Mouse (Mus musculus) lung, postnatal 14 days (tissue): ENCODE measurements around the gene Mlh1.

ENCODE experiments used
- DNase-seq: peaks from one replicate; pipeline ENCODE4 v3.0.0; 2021

Mlh1 gene

GRCm38 (mm10) chr9:111271434-111272160 lies at the start of gene Mlh1, which contains the start of gene Epm2aip1:
Gene Mlh1, minus strand, starts transcription at chr9:111271791.
Gene Epm2aip1, plus strand, starts transcription at chr9:111271929.
- DNase-seq: peak; percentile 100

DNA sequence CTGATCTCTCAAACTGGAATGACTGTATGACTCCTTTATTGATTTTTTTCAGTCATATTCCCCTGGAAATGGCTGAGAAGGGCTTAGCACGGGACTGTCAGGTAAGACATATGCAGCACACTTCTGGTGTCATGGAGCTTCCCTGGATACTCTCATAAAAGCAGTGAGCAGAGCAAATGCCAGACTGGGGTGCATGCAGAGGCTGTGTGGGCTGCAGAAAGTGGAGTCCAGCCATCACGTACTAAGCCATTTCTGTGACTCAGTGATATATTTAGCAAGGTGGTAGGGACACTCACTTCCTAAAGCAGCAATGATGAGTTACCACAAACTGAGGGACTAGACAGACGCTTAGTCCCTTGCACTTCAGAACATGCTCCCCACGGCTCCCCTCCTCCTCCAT lies 49.3 kb upstream of the Mlh1 start:
- no peak for DNase-seq

- DNase-seq: peak; percentile 53
These were observed 42.6 kb upstream of the Mlh1 start for GRCm38 (mm10) chr9:111314219-111314618.

GRCm38 (mm10) chr9:111313793-111314192 lies 42.2 kb upstream of the Mlh1 start:
- DNase-seq: no peak

GRCm38 (mm10) chr9:111313299-111313698 lies 41.7 kb upstream of the Mlh1 start:
- no peak for DNase-seq

- no peak for DNase-seq
These were observed 41.0 kb upstream of the Mlh1 start for GRCm38 (mm10) chr9:111312442-111313141.

DNA sequence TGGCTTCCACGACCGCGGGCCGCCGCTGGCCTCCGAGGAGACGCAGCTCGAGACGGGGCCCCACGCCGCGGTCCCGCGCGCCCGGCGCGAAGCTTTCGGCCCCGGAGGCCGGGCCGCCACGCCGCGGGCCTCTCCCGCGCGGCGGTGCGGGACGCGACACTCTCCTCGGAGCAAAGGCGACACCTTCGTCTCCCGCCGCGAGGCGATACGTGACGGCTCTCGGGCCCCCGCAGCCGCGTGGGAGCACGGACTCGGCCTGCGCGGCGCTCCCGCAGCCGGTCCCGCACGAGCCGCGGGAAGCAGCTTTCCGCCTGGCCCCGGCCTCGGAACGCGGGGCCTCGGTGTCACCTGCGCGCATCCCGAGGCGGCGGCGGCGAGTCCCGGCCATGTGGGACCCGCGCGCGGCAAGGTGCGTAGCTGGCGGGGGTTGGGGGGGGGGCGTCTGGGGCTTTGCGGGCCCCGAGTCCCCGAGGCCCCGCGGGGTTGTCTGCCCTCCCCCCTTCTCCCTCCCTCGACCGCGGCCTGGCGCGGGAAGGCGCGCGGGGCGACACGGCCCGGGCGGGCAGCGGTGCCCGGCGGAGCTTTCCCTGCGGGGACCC lies 40.4 kb upstream of the Mlh1 start:
- no peak for DNase-seq

DNA sequence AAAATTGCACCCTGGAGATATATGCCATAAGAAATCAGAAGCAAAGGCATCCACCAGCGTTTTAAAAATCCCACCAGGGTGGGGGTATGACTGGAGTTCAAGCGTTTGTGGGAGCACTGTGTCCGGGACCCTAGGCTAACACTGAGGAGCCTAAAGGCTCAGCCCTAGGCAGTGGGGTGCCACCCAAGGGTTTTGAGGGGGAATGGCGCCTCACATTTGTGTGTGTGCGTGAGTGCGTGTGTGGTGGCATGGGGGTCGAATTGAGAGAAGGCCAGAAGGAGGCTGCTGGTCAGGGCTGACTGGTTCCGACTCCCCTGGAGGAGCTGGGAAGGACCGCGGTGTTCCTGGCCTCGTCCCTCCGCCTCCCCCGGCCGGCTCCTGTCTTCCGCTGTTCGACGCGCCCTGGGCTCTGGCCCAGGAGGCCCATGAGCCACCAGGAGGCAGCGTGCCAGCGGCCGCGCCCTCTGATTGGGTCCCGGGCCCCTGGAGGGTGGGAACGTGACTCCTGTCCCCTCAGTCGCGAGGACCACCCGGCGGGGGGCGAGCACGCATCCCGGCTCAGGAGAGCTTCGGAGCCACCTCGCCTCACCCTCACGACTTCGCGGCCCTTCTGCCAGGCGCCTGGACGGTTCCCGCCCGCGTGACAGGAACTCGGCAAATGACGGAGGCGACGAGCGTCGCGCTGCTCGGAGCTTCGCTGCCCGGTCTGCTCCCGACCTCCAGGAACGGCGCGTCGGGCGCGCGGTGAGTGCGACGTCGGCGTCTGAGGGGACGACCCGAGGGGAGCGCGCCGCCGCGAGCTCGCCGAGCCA lies 39.6 kb upstream of the Mlh1 start, which contains the start of gene Trank1:
TSS of gene Trank1 (plus strand) at position 709 of the 812 bp plus-strand sequence.
- DNase-seq: no peak

DNA sequence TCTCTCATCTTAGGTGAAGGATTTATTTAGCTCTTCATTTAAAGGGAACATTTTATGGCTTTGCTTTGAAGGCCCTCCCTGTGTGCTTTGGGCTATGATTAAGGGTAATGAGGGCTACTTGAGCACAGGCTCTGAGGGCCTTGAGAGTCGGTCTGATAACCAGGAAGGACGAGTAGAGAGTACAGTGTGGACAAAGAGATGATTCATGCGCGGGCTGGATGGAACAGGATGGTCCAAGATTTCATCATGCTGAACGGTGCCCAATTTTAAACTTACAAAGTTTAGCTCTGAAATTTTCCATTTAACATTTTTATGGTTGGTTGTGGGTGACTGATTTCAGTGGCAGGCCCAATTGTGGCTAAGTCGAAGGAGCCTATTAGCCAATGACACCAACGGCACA lies 34.6 kb upstream of the Mlh1 start:
- no peak for DNase-seq

DNA sequence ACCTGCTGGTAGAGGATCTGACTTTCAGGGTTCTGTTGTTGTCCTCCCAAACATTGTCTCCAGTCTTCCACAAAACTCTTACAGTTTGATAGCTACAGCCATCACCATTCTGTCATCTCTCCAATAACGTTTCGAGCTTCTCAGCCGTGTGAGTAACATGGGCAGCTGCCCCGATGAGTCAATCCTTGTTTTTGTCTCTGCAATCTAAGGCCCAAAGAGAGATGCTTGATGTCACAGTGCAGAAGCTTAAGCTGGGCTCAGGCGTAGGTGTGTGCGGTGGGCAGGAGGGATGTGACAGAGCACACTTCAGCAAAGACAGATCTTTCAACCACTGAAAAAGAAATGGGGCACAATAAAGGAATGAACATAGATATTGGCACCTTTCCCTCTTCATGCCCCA lies 32.4 kb upstream of the Mlh1 start:
- no peak for DNase-seq

GRCm38 (mm10) chr9:111302196-111302831 lies 30.7 kb upstream of the Mlh1 start:
- DNase-seq: no peak

DNA sequence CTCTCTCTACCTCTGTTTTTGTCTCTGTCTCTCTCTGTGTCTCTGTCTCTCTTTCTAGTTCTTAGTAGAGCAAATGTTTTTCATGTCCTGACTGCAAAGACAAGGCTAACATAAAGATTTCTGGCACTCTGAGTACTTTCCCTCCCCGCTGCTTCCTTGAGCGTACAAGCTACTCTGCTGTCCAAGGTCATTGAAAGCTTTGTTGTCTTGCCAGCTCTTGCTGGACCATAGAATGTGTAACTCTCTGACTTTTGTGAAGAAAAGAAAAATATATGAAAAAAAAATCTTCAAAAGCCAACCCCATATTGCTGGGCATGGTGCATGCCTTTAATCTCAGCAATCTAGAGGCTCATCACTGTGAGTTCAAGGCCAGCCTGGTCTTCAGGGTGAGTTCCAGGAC lies 27.0 kb upstream of the Mlh1 start:
- DNase-seq: no peak

- DNase-seq: no peak
These were observed 24.8 kb upstream of the Mlh1 start for GRCm38 (mm10) chr9:111296433-111296832.

- DNase-seq: no peak
These were observed 23.7 kb upstream of the Mlh1 start for GRCm38 (mm10) chr9:111295323-111295722.

DNA sequence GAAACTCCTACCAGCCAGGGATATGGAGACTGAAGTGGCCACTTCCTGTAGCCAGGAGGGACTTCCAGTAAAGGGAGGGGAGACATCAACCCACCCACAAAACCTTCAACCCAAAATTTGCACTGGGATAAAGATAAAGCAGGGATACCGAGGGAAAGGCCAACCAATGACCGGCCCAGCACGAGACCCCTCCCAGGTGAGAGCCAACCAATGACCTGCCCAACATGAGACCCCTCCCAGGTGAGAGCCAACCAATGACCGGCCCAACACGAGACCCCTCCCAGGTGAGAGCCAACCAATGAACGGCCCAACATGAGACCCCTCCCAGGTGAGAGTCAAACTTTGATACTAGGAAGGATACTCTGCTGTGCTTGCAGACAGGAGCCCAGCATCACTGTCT lies 23.3 kb upstream of the Mlh1 start:
- DNase-seq: no peak

DNA sequence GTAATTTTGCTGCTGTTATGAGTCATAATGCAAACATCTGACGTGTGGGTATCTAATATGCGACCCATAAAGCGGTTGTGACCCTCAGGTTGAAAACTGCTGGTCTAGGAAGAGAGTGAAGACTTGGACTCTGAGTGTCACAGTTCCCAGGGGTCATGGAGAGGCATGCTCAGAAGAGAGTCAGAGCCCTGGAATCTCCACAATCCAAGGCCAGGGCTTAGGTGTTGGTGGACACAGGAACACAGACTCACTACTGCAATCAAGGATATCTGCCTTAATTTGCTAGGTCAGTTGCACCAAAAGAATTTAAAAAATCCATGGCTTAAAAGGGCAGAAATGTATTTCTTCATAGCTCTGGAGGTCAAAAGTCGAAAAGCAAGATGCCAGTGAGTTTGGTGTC lies 21.6 kb upstream of the Mlh1 start:
- no peak for DNase-seq

GRCm38 (mm10) chr9:111290539-111291100 lies 19.0 kb upstream of the Mlh1 start:
- no peak for DNase-seq

- peak; percentile 89 for DNase-seq
These were observed 18.3 kb upstream of the Mlh1 start for GRCm38 (mm10) chr9:111289832-111290339.

- DNase-seq: peak; percentile 34
These were observed 17.8 kb upstream of the Mlh1 start for GRCm38 (mm10) chr9:111289294-111289831.

GRCm38 (mm10) chr9:111287956-111288355 lies 16.4 kb upstream of the Mlh1 start:
- DNase-seq: no peak

DNA sequence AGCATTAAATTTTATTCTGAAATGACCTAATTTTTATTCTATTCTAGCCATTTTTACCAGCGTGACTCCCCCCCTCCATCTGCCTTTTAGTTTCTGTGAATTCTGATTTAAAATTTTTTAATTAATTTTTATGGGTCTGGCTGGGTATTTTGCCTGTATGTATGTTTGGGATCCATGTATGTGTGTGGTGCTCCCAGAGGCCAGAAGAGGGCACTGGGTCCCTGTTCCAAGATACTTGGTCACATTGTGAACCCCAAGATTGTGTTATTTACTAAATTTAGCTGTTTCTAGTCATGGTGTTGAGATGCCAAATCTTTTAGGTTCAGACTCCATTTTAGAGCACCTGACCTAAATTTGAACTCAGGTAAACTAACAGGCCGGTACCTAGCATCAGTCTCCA lies 14.9 kb upstream of the Mlh1 start:
- no peak for DNase-seq

- DNase-seq: no peak
These were observed 14.1 kb upstream of the Mlh1 start for GRCm38 (mm10) chr9:111285676-111286075.
